Mouse (Mus musculus): ENCODE results near the gene Insm2. TPM values are rescaled to one million over a fixed set of nuclear protein-coding genes. Genes with fewer than 3 reads are reported as not detected.

Gene Insm2
- polyA plus RNA-seq (2015; fragmentation: Nextera tagmentation; extraction: Ambion mirVana) = 0.74 and 0.85 TPM in 2 replicates

GRCm38 (mm10) chr12:55598887-55599561 lies at the start of gene Insm2:
Gene Insm2 (plus strand): TSS chr12:55599427.

GRCm38 (mm10) chr12:55565206-55565605 lies 34.0 kb upstream of the Insm2 start, which contains the start of gene Aldoart2:
Gene Aldoart2 (plus strand): TSS chr12:55565239.

Other genes with a start within 250 kb of the Insm2 start
- gene Psma6, start 215.2 kb upstream of the Insm2 start, polyA plus RNA-seq (2015; fragmentation: Nextera tagmentation; extraction: Ambion mirVana) = 409 and 433 TPM in 2 replicates
- 68.9 and 78.2 TPM in 2 replicates for gene Nfkbia, start 106.8 kb upstream of the Insm2 start, polyA plus RNA-seq (2015; fragmentation: Nextera tagmentation; extraction: Ambion mirVana)
- 0.23 TPM in 1 of 2 replicates, not detected in the other for gene Aldoart2, start 34.2 kb upstream of the Insm2 start, polyA plus RNA-seq (2015; fragmentation: Nextera tagmentation; extraction: Ambion mirVana)
- gene Ralgapa1, start 221.7 kb downstream of the Insm2 start, polyA plus RNA-seq (2015; fragmentation: Nextera tagmentation; extraction: Ambion mirVana) = 23.3 and 23.5 TPM in 2 replicates
- 38.4 and 46.3 TPM in 2 replicates for gene Brms1l, start 236.9 kb downstream of the Insm2 start, polyA plus RNA-seq (2015; fragmentation: Nextera tagmentation; extraction: Ambion mirVana)

Measured in neural tube, postnatal 0 days (tissue).